Mouse (Mus musculus): ENCODE data around the gene Gmeb1.

GRCm38 (mm10) chr4:132209299-132209698, 52.1 kb downstream of the Gmeb1 start:
- TF ChIP-seq TAL1 (IDR thresholded peaks at IDR 0.05; ENCODE audit: low read length) = no peak
- no peak for TF ChIP-seq GATA1 (IDR thresholded peaks at IDR 0.05; ENCODE audit: low read length)
